16 mouse cellular contexts compared by ENCODE assay signal in genomic region chr16:40194839-40195238, GRCm38 (mm10).
"Had no signal": no experiment of that assay in that cellular context is flagged by ENCODE, and none has a peak within 500 bp of the region (broad histone marks: within the 10 kb centered on the region; RNA-seq: fewer than 3 reads in every experiment).

No protein-coding gene starts in this region.

- H3K9me3 ChIP-seq: liver, embryonic 13.5 days; liver, embryonic 15.5 days; megakaryocyte, embryonic 14.5 days; midbrain, embryonic 13.5 days; neural tube, embryonic 12.5 days; stomach, embryonic 15.5 days had no signal

- H3K4me1 ChIP-seq: liver, embryonic 13.5 days; liver, embryonic 15.5 days; megakaryocyte, embryonic 14.5 days; midbrain, embryonic 13.5 days; neural tube, embryonic 12.5 days; stomach, embryonic 15.5 days had no signal

- H3K4me3 ChIP-seq: liver, embryonic 13.5 days; liver, embryonic 15.5 days; megakaryocyte, embryonic 14.5 days; midbrain, embryonic 13.5 days; neural tube, embryonic 12.5 days; stomach, embryonic 15.5 days had no signal

- H3K9ac ChIP-seq: liver, embryonic 13.5 days; liver, embryonic 15.5 days; liver, postnatal 0 days; midbrain, embryonic 13.5 days; neural tube, embryonic 12.5 days; stomach, embryonic 15.5 days had no signal

- DNase-seq: liver, embryonic 13.5 days; liver, postnatal 0 days; right cerebral cortex, postnatal 14 days; thymus, adult 2 months; thymus, postnatal 25 days; thymus, postnatal 4 days had no signal

- H3K27ac ChIP-seq: liver, embryonic 13.5 days; liver, embryonic 15.5 days; macrophage; midbrain, embryonic 13.5 days; neural tube, embryonic 12.5 days; stomach, embryonic 15.5 days; stomach, postnatal 0 days had no signal

- H3K36me3 ChIP-seq: liver, embryonic 13.5 days; liver, embryonic 15.5 days; midbrain, embryonic 13.5 days; neural tube, embryonic 12.5 days; stomach, embryonic 15.5 days had no signal

- H3K4me2 ChIP-seq: liver, embryonic 13.5 days; liver, embryonic 15.5 days; midbrain, embryonic 11.5 days; midbrain, embryonic 13.5 days; neural tube, embryonic 12.5 days; stomach, embryonic 15.5 days had no signal

- ATAC-seq: liver, postnatal 0 days; lung, postnatal 0 days; midbrain, embryonic 13.5 days; midbrain, embryonic 16.5 days had no signal

- H3K27me3 ChIP-seq: liver, embryonic 13.5 days; liver, embryonic 15.5 days; megakaryocyte, embryonic 14.5 days; midbrain, embryonic 13.5 days; neural tube, embryonic 12.5 days; stomach, embryonic 15.5 days had no signal
